Mouse (Mus musculus) heart, embryonic 10.5 days (tissue): ENCODE data around the gene Il9r. TPM values are rescaled to one million over a fixed set of nuclear protein-coding genes. Genes with fewer than 3 reads are reported as not detected.

ENCODE experiments used
- DNase-seq: peaks from one replicate; pipeline ENCODE4 v3.0.0-alpha.2; 2017; ENCODE audit warnings: low spot score
- H3K27ac ChIP-seq: fragments of 300-500 bp; sonication (generic); 2 replicates; pipeline ENCODE4 v1.5.1; 2016; ENCODE audit warnings: mild to moderate bottlenecking
- H3K27me3 ChIP-seq: fragments of 300-500 bp; sonication (generic); 2 replicates; pipeline ENCODE4 v1.6.1; 2016; ENCODE audit warnings: mild to moderate bottlenecking; ENCODE audit not compliant: poor library complexity, insufficient read depth, severe bottlenecking
- H3K36me3 ChIP-seq: fragments of 300-500 bp; sonication (generic); 2 replicates; pipeline ENCODE4 v1.6.1; 2016; ENCODE audit warnings: mild to moderate bottlenecking, moderate library complexity
- H3K4me1 ChIP-seq: fragments of 300-500 bp; sonication (generic); 2 replicates; pipeline ENCODE4 v1.6.1; 2016; ENCODE audit warnings: mild to moderate bottlenecking
- H3K4me3 ChIP-seq: fragments of 300-500 bp; sonication (generic); 2 replicates; pipeline ENCODE4 v1.5.1; 2016; ENCODE audit warnings: mild to moderate bottlenecking, moderate library complexity
- H3K9me3 ChIP-seq: fragments of 300-500 bp; sonication (generic); 2 replicates; pipeline ENCODE4 v1.6.1; 2016; ENCODE audit warnings: mild to moderate bottlenecking, moderate library complexity
- WGBS: fragments of 180-500 bp; shearing (Covaris S2); methylation state at CpG from one replicate; pipeline ENCODE4 v1.1.7; 2016; 5-methylcytosine and 5-hydroxymethylcytosine counted together
- polyA plus RNA-seq: library from polyadenylated mRNA; unstranded; fragments of >200 nt; fragmentation: Nextera tagmentation; extraction: Ambion mirVana; gene quantifications from 2 replicates; pipeline ENCODE4 v1.2.1, GENCODE M21; 2016

The Il9r gene
- polyA plus RNA-seq, 1 experiment from 2014 or later = 0.14 TPM

DNA sequence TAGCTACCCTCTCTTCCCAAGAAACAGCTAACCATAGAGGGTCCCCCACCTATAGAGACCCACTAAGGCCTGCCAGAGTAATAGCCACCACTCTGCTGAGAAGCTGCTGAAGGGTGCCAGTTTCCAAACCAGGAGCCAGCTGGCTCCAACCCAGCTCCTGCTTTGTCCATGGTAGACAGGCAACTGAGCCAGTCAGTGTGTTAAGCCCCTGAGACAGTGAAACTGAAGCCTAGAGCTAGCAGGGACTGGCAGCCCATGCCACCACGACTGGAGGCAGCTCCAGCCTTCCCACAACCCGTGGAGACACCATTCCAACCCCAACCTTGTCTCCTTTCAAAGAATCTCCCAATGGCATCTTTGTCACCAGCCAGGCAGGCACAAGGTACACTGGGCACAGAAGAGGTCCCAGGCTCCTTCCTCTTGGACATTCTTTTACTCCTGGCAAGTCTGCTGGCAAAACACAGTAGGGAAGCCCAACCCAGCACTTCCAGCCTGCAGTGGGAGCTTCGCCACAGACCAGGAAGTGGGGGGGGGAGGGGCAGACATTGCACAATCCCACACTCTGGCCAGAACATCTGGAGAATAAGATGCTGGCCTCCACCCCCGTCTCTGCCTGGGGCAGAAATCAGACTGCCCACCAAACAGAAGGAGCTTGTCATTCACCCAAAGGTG, 24.5 kb upstream of the Il9r start:
- Histone ChIP-seq H3K27me3 (0 out of 2 replicates have a peak, but pooled peaks cover 5% of the 10 kb centered on the region), H3K4me3 (peak overlapping the region; percentile 12; the same call in 1 of the 2 replicates), H3K27ac (peak overlapping the region; percentile 93), H3K9me3 (no peaks in the 10 kb centered on the region), H3K36me3 (peaks cover 15% of the 10 kb centered on the region), H3K4me1 (peaks cover 74% of the 10 kb centered on the region)
- 31% methylated on average over 4 of the region's 4 CpGs for WGBS
- DNase-seq = peak; percentile 84

- WGBS = 68% methylated on average over 4 of the region's 4 CpGs
- Histone ChIP-seq H3K27me3 (0 out of 2 replicates have a peak, but pooled peaks cover 9% of the 10 kb centered on the region), H3K9me3 (no peaks in the 10 kb centered on the region), H3K36me3 (peaks cover 4% of the 10 kb centered on the region; the same call in 1 of the 2 replicates), H3K4me1 (peaks cover 84% of the 10 kb centered on the region), H3K27ac (peak overlapping the region; percentile 97; the same call in 1 of the 2 replicates), H3K4me3 (no peak overlapping the region)
- DNase-seq = no peak
Measured at GRCm38 (mm10) chr11:32223297-32223967, 23.4 kb upstream of the Il9r start.

DNA sequence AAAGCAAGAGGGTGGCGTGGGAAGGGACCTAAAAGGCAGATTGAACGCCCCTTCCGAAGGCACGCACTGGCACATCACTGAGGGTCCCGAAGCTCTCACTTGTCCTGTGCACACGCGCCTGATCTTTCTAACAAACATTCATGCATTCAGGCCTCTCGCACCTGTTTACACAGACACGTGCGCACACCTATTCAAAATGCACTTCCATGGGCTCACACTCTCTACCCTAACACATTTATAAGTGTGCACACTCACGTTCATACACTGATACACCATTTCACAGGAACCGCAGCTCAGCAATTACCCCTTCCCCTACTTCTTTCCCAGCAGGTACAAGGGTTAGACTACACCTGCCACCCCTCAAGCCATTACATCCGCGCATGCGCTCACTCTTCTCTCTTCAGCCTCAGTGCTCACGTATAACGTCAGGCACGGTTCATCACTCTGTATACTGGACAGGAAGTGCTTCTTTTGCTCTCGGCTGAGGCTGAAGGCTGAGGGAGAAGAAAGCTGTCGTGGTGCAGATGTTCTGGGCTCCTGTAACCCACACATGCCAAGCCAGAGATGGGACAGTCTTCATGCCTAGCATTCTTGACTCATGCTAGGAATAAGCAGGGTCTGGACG, 22.6 kb upstream of the Il9r start:
- Histone ChIP-seq H3K27ac (peak overlapping the region; percentile 97), H3K36me3 (no peaks in the 10 kb centered on the region; the same call in 1 of the 2 replicates), H3K4me1 (peaks cover 84% of the 10 kb centered on the region), H3K9me3 (no peaks in the 10 kb centered on the region), H3K27me3 (0 out of 2 replicates have a peak, but pooled peaks cover 9% of the 10 kb centered on the region), H3K4me3 (peak overlapping the region; percentile 87)
- DNase-seq = no peak
- 9% methylated on average over 21 of the region's 21 CpGs for WGBS

DNA sequence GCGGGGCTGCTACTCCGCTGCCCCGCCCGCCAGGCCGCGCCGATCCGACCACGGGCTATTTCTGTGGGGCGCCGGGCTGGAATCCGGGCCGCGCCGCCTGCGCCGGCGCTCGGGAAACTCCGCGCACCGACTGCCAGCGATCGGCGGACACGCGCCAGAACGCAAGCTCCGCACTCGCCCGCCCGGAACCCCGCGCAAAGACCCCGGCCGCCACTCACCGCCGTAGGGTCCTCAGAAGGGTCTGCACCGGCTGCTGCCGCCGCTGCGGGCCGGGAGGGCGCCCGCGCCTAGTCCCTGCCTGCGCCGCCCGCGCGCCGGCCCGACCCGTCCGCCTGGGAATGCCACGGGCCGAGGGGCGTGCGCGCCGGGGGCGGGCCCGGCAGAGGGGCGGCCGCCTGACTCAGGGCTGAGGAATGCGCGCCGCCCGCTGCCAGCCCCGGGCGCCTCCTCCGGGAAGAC, 21.9 kb upstream of the Il9r start, which contains the start of gene Rhbdf1:
Rhbdf1 (minus strand) TSS at position 350 of the 459 bp plus-strand sequence.
- DNase-seq = no peak
- H3K9me3 ChIP-seq = no peaks in the 10 kb centered on the region
- peaks cover 77% of the 10 kb centered on the region for H3K4me1 ChIP-seq
- peak within 1 kb of the TSS; percentile 97 for H3K27ac ChIP-seq
- H3K27me3 ChIP-seq = 0 out of 2 replicates have a peak, but pooled peaks cover 9% of the 10 kb centered on the region
- peak within 1 kb of the TSS; percentile 87 for H3K4me3 ChIP-seq
- WGBS = under 1% methylated on average over 72 of the region's 72 CpGs
- no peaks in the 10 kb centered on the region; the same call in 1 of the 2 replicates for H3K36me3 ChIP-seq

GRCm38 (mm10) chr11:32221225-32221950, 21.3 kb upstream of the Il9r start:
- peak; percentile 88 for DNase-seq
- H3K4me3 ChIP-seq = peak overlapping the region; percentile 87
- peak overlapping the region; percentile 97 for H3K27ac ChIP-seq
- 0 out of 2 replicates have a peak, but pooled peaks cover 9% of the 10 kb centered on the region for H3K27me3 ChIP-seq
- H3K9me3 ChIP-seq = no peaks in the 10 kb centered on the region
- under 1% methylated on average over 46 of the region's 46 CpGs for WGBS
- H3K4me1 ChIP-seq = peaks cover 75% of the 10 kb centered on the region
- no peaks in the 10 kb centered on the region; the same call in 1 of the 2 replicates for H3K36me3 ChIP-seq

- WGBS = 24% methylated on average over 10 of the region's 10 CpGs
- H3K27ac ChIP-seq = peak overlapping the region; percentile 97
- H3K36me3 ChIP-seq = peaks cover 3% of the 10 kb centered on the region
- no peaks in the 10 kb centered on the region for H3K9me3 ChIP-seq
- peaks cover 68% of the 10 kb centered on the region for H3K4me1 ChIP-seq
- H3K27me3 ChIP-seq = 0 out of 2 replicates have a peak, but pooled peaks cover 9% of the 10 kb centered on the region
- peak overlapping the region; percentile 87 for H3K4me3 ChIP-seq
- no peak for DNase-seq
Measured at GRCm38 (mm10) chr11:32220607-32221224, 20.6 kb upstream of the Il9r start.

- peaks cover 17% of the 10 kb centered on the region for H3K36me3 ChIP-seq
- no peak overlapping the region for H3K4me3 ChIP-seq
- DNase-seq = no peak
- peaks cover 54% of the 10 kb centered on the region for H3K4me1 ChIP-seq
- no peak overlapping the region for H3K27ac ChIP-seq
- H3K9me3 ChIP-seq = no peaks in the 10 kb centered on the region
- H3K27me3 ChIP-seq = 0 out of 2 replicates have a peak, but pooled peaks cover 9% of the 10 kb centered on the region
- 87% methylated on average over 10 of the region's 10 CpGs for WGBS
Measured at GRCm38 (mm10) chr11:32219287-32219686, 19.2 kb upstream of the Il9r start.

- Histone ChIP-seq H3K27ac (peak overlapping the region; percentile 39; the same call in 1 of the 2 replicates), H3K36me3 (peaks cover 24% of the 10 kb centered on the region), H3K27me3 (0 out of 2 replicates have a peak, but pooled peaks cover 4% of the 10 kb centered on the region), H3K4me3 (no peak overlapping the region), H3K4me1 (peaks cover 50% of the 10 kb centered on the region), H3K9me3 (no peaks in the 10 kb centered on the region)
- WGBS = 54% methylated on average over 6 of the region's 6 CpGs
- DNase-seq = no peak
Measured at GRCm38 (mm10) chr11:32218501-32219050, 18.5 kb upstream of the Il9r start.

GRCm38 (mm10) chr11:32216851-32217250, 16.8 kb upstream of the Il9r start:
- no peak overlapping the region for H3K4me3 ChIP-seq
- H3K9me3 ChIP-seq = no peaks in the 10 kb centered on the region
- 0 out of 2 replicates have a peak, but pooled peaks cover 4% of the 10 kb centered on the region for H3K27me3 ChIP-seq
- 20% methylated on average over 8 of the region's 8 CpGs for WGBS
- H3K4me1 ChIP-seq = peaks cover 35% of the 10 kb centered on the region
- no peak overlapping the region for H3K27ac ChIP-seq
- peaks cover 42% of the 10 kb centered on the region for H3K36me3 ChIP-seq
- no peak for DNase-seq

DNA sequence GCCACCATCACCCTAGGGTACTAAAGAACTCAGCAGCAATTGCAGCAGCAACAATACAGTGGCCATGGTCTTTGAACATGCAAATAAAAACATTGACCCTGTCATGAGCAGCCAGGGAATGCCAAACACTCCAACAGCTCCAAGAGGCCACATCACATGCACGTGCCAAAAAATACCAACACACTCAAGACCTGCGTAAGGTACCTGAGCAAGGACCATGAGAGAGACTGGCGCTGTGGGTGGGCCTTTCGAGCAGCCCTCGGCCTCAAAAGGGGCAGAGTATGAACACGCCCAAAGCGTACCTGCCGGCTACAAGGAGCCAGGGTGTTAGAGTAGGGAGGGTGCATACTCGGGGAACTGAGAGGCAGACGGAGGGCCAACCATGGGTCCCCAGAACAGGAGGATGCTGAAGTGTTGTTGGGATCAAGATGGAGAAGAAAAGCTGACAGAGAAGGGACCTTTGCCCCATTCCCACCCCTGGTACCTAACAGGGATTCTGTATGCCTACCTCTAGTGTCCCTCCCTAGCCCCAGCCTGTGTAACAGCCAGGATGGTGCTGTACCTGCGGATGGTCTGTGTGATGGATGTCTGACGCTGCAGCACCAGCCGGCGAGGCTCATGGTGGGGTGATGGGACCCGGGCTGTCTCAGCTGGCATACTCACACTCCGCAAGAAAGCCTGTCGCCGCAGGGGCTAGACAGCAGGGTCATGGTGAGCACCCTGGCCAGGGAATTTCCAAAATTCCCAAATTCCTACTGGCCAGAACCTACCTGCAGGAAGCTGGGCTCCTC, 15.5 kb upstream of the Il9r start:
- DNase-seq = no peak
- Histone ChIP-seq H3K27ac (no peak overlapping the region), H3K4me3 (no peak overlapping the region), H3K4me1 (peaks cover 23% of the 10 kb centered on the region), H3K9me3 (no peaks in the 10 kb centered on the region), H3K36me3 (peaks cover 54% of the 10 kb centered on the region), H3K27me3 (0 out of 2 replicates have a peak, but pooled peaks cover 4% of the 10 kb centered on the region)
- WGBS = 89% methylated on average over 18 of the region's 18 CpGs

DNA sequence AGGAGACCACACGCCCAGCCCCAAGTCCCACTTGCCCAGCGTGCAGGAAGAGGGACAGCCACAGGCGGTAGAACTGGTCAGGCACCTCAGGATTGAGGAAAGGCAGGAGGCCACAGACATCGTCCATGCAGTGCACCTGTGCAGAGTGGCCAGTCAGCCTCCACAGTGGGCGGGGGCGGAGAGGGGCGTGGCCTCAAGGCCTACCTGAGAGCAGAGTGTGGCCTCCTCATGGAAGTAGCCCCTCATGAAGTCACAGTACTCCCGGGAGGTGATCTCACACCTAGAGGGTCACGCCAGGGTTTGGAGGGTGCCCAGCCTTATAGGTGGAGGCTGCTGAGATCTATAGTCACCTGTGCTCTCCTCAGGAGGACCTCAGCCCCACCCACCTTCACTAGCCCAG, 10.5 kb upstream of the Il9r start:
- no peaks in the 10 kb centered on the region for H3K9me3 ChIP-seq
- peaks cover 87% of the 10 kb centered on the region for H3K36me3 ChIP-seq
- 81% methylated on average over 9 of the region's 9 CpGs for WGBS

More for the DNA sequence above, 10.5 kb upstream of the Il9r start:
- no peaks in the 10 kb centered on the region for H3K27me3 ChIP-seq
- no peak for DNase-seq
- peaks cover 8% of the 10 kb centered on the region; the same call in 1 of the 2 replicates for H3K4me1 ChIP-seq
- no peak overlapping the region for H3K27ac ChIP-seq
- no peak overlapping the region for H3K4me3 ChIP-seq
